Mouse (Mus musculus) neural tube, embryonic 15.5 days (tissue): ENCODE data around the gene Mtmr6. TPM values are rescaled to one million over a fixed set of nuclear protein-coding genes. Genes with fewer than 3 reads are reported as not detected.

Experiments
- ATAC-seq: fragments of 200-750 bp; cut with Nextera tagmentation; 2 replicates; pipeline ENCODE4 v1.8.0; 2017; ENCODE audit warnings: mild to moderate bottlenecking, moderate TSS enrichment, moderate library complexity; ENCODE audit not compliant: low FRiP score
- H3K27ac ChIP-seq: fragments of 300-500 bp; sonication (generic); replicated peaks from 2 replicates; pipeline ENCODE4 v1.5.1; 2015; ENCODE audit warnings: mild to moderate bottlenecking, inconsistent platforms
- H3K27me3 ChIP-seq: fragments of 300-500 bp; sonication (generic); replicated peaks from 2 replicates; pipeline ENCODE4 v1.6.1; 2015; ENCODE audit warnings: inconsistent platforms
- H3K36me3 ChIP-seq: fragments of 300-500 bp; sonication (generic); 2 replicates; pipeline ENCODE4 v1.6.1; 2015; ENCODE audit warnings: inconsistent platforms
- H3K4me1 ChIP-seq: fragments of 300-500 bp; sonication (generic); 2 replicates; pipeline ENCODE4 v1.6.1; 2015; ENCODE audit warnings: inconsistent platforms
- H3K4me2 ChIP-seq: fragments of 300-500 bp; sonication (generic); 2 replicates; pipeline ENCODE4 v1.6.1; 2015; ENCODE audit warnings: inconsistent platforms, mild to moderate bottlenecking, moderate library complexity
- H3K4me3 ChIP-seq: fragments of 300-500 bp; sonication (generic); replicated peaks from 2 replicates; pipeline ENCODE4 v1.5.1; 2015; ENCODE audit warnings: mild to moderate bottlenecking, inconsistent platforms
- H3K9ac ChIP-seq: fragments of 300-500 bp; sonication (generic); replicated peaks from 2 replicates; pipeline ENCODE4 v1.6.1; 2015; ENCODE audit warnings: mild to moderate bottlenecking, inconsistent platforms
- H3K9me3 ChIP-seq: fragments of 300-500 bp; sonication (generic); replicated peaks from 2 replicates; pipeline ENCODE4 v1.6.1; 2016; ENCODE audit warnings: inconsistent platforms
- WGBS: fragments of 180-500 bp; shearing (Covaris S2); methylation state at CpG from one replicate; pipeline ENCODE4 v1.1.7; 2015; ENCODE audit warnings: mixed read lengths; 5-methylcytosine and 5-hydroxymethylcytosine counted together
- polyA plus RNA-seq: library from polyadenylated mRNA; unstranded; fragments of >200 nt; fragmentation: Nextera tagmentation; extraction: Ambion mirVana; gene quantifications from 2 replicates; pipeline ENCODE4 v1.2.1, GENCODE M21; 2015

Mtmr6 gene
- polyA plus RNA-seq, 1 experiment from 2014 or later, result 54.9 TPM

DNA sequence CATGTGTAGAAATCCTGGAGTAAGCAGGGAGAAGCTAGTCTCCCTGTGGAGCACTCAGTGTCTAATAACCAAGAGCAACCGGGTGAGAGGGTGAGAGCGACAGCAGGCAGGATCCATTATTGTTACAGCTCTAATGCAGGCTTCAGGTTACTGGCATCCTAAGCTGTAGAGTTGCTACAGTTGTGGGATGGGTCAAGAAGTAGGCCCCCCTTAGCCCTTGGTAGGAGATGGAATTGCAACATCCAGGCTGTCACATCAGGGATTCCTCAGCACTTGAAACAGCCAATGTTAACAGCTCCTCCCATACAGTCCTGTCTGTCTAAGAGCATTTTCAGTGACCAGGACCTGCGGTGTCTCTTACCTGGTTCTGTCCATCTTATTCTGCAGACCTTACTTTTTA is 8.7 kb upstream of the Mtmr6 start:
- Histone ChIP-seq H3K4me2 (no peak overlapping the region), H3K27ac (no peak overlapping the region), H3K36me3 (no peaks in the 10 kb centered on the region), H3K9me3 (no peaks in the 10 kb centered on the region), H3K9ac (no peak overlapping the region), H3K4me3 (no peak overlapping the region), H3K4me1 (peaks cover 8% of the 10 kb centered on the region), H3K27me3 (no peaks in the 10 kb centered on the region)
- no peak for ATAC-seq
- WGBS, result 26% methylated on average over 3 of the region's 3 CpGs

DNA sequence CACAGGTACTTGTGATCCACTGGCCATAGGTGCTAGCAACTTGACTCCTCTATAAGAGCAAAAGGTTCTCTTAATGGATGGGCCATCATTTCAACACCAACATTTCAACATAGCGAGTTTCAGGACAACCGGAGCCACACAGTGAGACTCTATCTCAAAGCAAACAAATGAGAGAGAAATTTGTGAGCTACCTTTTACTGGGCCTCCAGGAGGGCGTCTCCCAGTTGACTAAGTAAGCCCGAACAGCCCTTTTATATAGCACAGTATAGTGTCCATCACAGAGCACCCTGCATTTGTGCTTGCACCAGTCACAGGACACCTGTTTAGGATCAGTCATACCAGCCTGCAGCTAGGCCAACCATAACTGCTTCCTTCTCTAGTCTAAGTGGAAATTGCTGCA is 7.9 kb upstream of the Mtmr6 start:
- Histone ChIP-seq H3K9me3 (no peaks in the 10 kb centered on the region), H3K9ac (no peak overlapping the region), H3K27ac (no peak overlapping the region), H3K36me3 (no peaks in the 10 kb centered on the region), H3K4me2 (no peak overlapping the region), H3K4me3 (no peak overlapping the region), H3K27me3 (no peaks in the 10 kb centered on the region), H3K4me1 (peaks cover 7% of the 10 kb centered on the region)
- ATAC-seq, result no peak
- WGBS, result 80% methylated on average over 4 of the region's 4 CpGs

DNA sequence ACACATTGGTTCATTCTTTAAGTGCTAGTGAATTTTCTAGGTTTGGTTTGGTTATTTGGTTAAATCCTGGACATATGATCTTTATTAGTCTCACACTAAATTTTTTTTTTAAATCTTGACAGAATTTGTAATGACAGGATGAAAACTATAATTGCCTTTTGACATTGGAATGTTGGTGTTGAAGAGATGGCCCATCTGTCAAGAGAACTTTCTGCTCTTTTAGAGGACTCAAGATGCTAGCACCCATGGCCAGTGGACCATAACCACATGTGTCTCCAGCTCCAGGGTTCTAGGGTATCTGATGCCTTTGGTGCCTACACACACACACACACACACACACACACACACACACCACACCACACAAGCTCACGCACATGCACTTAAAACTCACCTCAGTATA is 7.2 kb upstream of the Mtmr6 start:
- WGBS, result 91% methylated on average over 1 of the region's 1 CpGs

DNA sequence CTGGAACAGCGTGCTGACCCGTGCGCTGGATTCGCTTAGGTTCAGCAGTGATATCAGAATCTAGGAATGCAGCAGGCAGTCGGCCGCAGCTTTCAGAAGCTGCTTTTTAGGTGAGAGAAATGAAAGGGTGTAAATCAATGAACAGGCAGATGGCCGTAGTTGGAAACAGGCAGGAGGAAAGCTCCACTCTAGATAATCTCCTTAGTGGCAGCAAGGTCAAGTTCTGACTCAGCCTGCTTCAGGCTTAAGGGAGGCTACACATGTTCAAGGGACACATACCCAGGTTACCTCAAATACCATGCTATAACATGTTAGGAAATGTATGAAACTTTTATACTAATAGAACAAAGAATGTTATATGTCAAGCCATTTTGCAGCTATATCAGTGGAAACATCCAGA is 2.7 kb upstream of the Mtmr6 start:
- Histone ChIP-seq H3K9ac (no peak overlapping the region), H3K4me2 (no peak overlapping the region), H3K4me1 (peaks cover 15% of the 10 kb centered on the region), H3K9me3 (no peaks in the 10 kb centered on the region), H3K27ac (no peak overlapping the region), H3K27me3 (no peaks in the 10 kb centered on the region), H3K36me3 (no peaks in the 10 kb centered on the region), H3K4me3 (no peak overlapping the region)
- no peak for ATAC-seq
- 79% methylated on average over 7 of the region's 7 CpGs for WGBS

More for the DNA sequence above, 7.2 kb upstream of the Mtmr6 start:
- H3K9me3 ChIP-seq, result no peaks in the 10 kb centered on the region
- no peaks in the 10 kb centered on the region for H3K27me3 ChIP-seq
- no peak overlapping the region for H3K4me3 ChIP-seq
- H3K9ac ChIP-seq, result no peak overlapping the region
- no peaks in the 10 kb centered on the region for H3K4me1 ChIP-seq
- H3K36me3 ChIP-seq, result no peaks in the 10 kb centered on the region
- no peak overlapping the region for H3K27ac ChIP-seq
- H3K4me2 ChIP-seq, result no peak overlapping the region
- no peak for ATAC-seq

DNA sequence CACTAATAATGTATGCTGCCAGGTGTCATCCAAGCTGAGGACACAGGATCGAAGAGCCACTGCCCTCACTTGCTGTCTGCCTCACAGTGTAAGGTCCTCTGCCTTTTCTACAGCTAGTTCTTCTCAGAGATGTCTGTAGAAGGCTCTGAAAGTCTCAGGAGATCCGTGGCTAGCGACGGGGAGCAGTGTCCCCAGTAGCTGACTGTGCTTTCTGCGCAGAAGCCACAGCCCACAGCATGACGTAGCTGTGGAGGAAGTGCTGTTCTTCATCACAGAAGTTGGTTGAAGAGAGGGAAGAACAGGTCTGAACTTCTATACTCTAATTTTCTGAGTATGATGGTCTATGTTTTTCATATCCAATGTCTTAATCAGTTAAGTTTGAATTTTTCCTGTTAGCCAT is 4.3 kb downstream of the Mtmr6 start:
- H3K4me3 ChIP-seq, result no peak overlapping the region
- WGBS, result 89% methylated on average over 6 of the region's 6 CpGs
- peaks cover 29% of the 10 kb centered on the region for H3K4me1 ChIP-seq
- ATAC-seq, result no peak
- no peak overlapping the region for H3K27ac ChIP-seq
- no peaks in the 10 kb centered on the region for H3K36me3 ChIP-seq
- H3K9me3 ChIP-seq, result no peaks in the 10 kb centered on the region
- H3K27me3 ChIP-seq, result no peaks in the 10 kb centered on the region
- H3K4me2 ChIP-seq, result no peak overlapping the region
- H3K9ac ChIP-seq, result no peak overlapping the region

DNA sequence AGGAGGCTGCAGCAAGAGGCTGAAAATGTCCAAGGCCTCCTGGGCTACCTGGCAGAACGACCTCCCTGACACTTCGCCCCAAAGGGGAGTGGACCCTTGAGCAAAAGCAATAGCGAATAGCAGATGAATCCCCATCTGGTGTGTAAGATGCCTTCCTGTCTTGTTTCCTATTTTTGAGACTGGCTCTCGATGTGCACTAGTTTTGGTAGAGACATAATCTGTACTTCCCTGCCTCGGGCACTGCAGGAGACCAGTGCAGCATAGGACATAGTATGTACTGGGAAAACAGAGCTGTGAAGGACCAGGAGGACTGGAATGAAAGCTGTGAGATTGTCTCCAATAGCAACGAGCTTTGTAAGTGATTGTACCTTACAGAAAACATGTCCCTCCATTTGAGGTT is 8.3 kb downstream of the Mtmr6 start:
- 0 out of 2 replicates have a peak, but pooled peaks cover 10% of the 10 kb centered on the region for H3K4me1 ChIP-seq
- ATAC-seq, result no peak
- no peaks in the 10 kb centered on the region for H3K27me3 ChIP-seq
- no peak overlapping the region for H3K9ac ChIP-seq
- H3K4me2 ChIP-seq, result no peak overlapping the region
- no peak overlapping the region for H3K27ac ChIP-seq
- no peaks in the 10 kb centered on the region for H3K36me3 ChIP-seq
- H3K9me3 ChIP-seq, result no peaks in the 10 kb centered on the region
- no peak overlapping the region for H3K4me3 ChIP-seq
- 81% methylated on average over 6 of the region's 6 CpGs for WGBS

DNA sequence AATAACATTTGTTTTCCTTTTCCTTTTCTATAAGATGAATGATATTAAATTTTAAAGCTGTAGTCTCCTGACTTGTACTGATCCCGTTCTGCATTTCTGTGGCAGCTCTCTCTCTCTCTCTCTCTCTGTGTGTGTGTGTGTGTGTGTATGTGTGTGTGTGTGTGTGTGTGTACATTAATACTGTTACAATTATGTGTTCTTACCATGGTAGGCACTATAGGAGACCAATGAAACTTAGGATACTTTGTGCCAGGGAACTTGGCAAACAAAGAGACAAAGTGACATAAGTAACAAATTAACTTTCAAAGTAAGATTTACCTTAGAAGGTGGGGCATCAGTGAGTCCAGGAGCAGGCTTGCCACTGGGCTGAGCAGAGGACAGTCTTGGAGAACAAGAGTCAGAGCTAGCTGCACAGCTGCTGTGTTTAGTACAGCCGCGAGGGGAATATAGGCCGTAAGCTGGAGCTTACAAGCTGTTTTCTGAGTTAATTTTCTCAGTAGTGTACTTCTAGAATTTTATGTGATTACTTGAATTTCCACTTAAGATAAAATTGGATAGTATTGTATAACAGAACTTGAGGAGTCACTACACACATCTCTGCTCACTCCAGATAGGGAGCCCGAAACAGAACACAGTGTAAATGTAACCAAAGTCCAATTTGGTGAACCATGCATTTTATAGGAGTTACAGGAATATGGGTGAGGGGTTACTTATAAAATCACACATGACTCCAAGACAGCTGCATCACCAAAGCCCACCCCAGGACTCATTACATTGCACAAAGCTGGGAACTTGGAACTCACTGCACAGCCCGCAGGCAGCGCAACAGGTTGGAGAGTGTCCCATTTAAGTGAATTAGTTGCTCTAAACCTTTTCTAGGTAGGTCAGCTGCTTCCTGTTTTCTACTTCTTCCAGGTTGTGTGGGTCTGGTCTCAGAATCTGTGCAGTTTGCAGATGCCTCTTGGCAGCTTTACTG is 10.6 kb downstream of the Mtmr6 start:
- Histone ChIP-seq H3K36me3 (0 out of 2 replicates have a peak, but pooled peaks cover 4% of the 10 kb centered on the region), H3K4me2 (no peak overlapping the region), H3K4me3 (no peak overlapping the region), H3K4me1 (0 out of 2 replicates have a peak, but pooled peaks cover 3% of the 10 kb centered on the region), H3K27me3 (no peaks in the 10 kb centered on the region), H3K27ac (no peak overlapping the region), H3K9ac (no peak overlapping the region), H3K9me3 (no peaks in the 10 kb centered on the region)
- 82% methylated on average over 7 of the region's 7 CpGs for WGBS
- ATAC-seq, result no peak

DNA sequence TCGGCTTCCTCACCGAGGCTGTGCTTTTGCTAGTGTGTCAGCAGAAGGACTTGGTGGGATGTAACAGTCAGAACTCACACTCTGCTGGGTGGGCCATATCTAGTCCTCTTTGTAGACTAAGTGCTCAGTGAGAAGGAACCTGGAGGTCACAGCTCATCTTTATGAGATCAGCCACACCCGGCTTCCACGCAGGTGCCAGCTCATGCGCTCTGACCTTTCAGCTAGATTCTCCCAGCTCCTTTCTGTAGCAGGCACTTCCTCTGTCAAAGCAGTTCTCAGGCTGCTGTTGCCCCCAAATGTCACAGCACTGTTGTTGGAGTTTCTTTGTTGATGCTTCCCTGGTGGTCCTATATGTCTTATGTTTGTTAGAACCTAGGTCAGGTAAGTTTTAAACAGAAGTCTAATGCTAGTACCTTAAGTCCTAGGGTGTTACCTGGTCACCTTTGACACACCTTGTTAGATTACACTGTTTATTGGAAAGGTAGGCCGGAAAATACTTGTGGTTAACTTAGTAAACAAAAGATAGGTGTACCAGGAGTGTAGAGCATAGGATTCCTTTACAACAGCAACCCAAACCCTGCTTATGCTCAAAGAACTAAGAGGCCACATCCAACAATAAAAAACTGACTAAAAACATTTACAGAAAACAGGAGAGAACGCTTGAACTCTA is 21.3 kb downstream of the Mtmr6 start:
- Histone ChIP-seq H3K9ac (no peak overlapping the region), H3K27ac (no peak overlapping the region), H3K4me2 (no peak overlapping the region), H3K27me3 (no peaks in the 10 kb centered on the region), H3K4me3 (no peak overlapping the region), H3K4me1 (no peaks in the 10 kb centered on the region), H3K9me3 (no peaks in the 10 kb centered on the region), H3K36me3 (peaks cover 23% of the 10 kb centered on the region)
- WGBS, result 91% methylated on average over 7 of the region's 7 CpGs
- no peak for ATAC-seq

DNA sequence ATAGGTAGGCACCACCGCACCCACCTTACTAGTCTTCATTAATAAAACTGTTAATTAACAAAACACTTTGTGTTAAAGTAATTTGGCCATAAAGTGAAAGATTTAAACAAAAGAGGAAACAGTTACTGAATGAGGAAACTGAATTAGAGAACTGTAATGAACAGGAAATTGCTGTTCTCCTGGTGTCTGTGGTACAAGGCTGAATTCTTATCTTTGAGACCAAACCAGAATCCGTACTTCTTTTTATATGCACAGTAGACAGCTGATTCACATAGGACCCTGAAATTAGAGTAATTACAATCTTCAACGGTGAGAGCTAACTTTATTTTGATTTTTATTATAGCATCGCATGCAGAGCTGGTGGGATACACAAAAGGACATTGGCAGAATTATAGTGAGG is 25.3 kb downstream of the Mtmr6 start:
- H3K4me3 ChIP-seq, result no peak overlapping the region
- H3K36me3 ChIP-seq, result peaks cover 32% of the 10 kb centered on the region
- no peak overlapping the region for H3K27ac ChIP-seq
- H3K9ac ChIP-seq, result no peak overlapping the region
- H3K4me1 ChIP-seq, result no peaks in the 10 kb centered on the region
- H3K27me3 ChIP-seq, result no peaks in the 10 kb centered on the region
- 87% methylated on average over 4 of the region's 4 CpGs for WGBS
- H3K4me2 ChIP-seq, result no peak overlapping the region
- no peaks in the 10 kb centered on the region for H3K9me3 ChIP-seq
- no peak for ATAC-seq

DNA sequence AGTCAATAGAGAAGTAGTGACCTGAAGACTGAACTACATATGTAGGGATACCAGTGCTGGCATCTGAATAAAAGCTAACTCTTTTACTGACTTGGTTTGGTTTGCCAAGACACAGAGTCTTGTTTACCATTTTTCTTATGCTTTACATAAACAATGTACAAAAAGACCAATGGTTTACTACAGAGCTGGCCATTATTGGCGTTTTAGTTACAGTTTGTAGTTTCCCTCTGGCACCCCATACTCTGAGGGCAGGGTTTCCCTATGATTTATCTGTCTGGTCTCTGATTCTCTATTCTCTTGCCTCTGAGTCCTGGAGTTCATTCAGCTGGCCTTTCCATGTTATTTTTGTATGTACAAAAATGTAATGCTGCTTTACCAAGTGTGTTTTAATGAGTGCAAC is 30.5 kb downstream of the Mtmr6 start:
- no peak overlapping the region for H3K4me2 ChIP-seq
- no peaks in the 10 kb centered on the region for H3K4me1 ChIP-seq
- no peak overlapping the region for H3K9ac ChIP-seq
- H3K27ac ChIP-seq, result no peak overlapping the region
- H3K36me3 ChIP-seq, result peaks cover 46% of the 10 kb centered on the region
- no peaks in the 10 kb centered on the region for H3K9me3 ChIP-seq
- ATAC-seq, result no peak
- H3K4me3 ChIP-seq, result no peak overlapping the region
- no peaks in the 10 kb centered on the region for H3K27me3 ChIP-seq
- WGBS, result 97% methylated on average over 1 of the region's 1 CpGs

DNA sequence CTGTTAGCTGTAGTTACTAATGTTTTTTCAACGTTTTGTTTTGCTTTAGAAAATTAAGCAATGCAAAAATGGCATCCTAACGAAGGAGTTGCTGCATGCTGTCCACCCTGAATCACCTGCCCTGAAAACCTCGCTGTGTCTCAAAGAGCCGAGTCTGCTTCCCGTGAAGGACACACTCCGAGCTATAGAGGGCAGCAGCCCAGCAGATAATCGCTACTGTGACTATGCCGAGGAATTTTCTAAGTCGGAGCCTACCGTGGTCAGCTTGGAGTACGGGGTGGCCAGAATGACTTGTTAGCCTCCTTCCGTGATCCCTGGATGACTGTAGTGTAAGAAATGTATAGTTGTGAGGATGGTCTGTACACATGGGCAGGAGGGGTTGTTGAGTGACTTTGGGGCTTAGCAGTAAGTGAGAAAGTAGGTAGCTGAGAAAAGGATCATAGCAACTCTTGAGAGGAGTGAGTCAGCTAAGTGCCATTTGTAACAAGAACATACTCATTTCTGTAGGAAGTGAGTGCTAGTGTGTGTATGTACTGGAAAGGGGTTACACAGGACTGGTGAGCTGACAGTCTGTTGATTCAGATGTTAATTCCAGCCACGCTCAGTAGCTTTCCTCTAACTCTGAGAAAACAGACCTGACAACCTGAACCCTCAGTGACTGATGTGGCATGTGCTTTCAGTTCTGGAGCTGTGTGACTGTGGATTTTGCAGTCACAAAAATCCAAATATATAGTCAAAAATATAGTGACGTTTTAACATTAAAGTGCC is 35.4 kb downstream of the Mtmr6 start:
- Histone ChIP-seq H3K4me3 (no peak overlapping the region), H3K9ac (no peak overlapping the region), H3K27me3 (no peaks in the 10 kb centered on the region), H3K36me3 (peaks cover 47% of the 10 kb centered on the region), H3K4me1 (no peaks in the 10 kb centered on the region), H3K4me2 (no peak overlapping the region), H3K27ac (no peak overlapping the region), H3K9me3 (no peaks in the 10 kb centered on the region)
- 76% methylated on average over 14 of the region's 14 CpGs for WGBS
- no peak for ATAC-seq
